8 mouse cellular contexts compared by ENCODE assay signal in the genomic region with DNA sequence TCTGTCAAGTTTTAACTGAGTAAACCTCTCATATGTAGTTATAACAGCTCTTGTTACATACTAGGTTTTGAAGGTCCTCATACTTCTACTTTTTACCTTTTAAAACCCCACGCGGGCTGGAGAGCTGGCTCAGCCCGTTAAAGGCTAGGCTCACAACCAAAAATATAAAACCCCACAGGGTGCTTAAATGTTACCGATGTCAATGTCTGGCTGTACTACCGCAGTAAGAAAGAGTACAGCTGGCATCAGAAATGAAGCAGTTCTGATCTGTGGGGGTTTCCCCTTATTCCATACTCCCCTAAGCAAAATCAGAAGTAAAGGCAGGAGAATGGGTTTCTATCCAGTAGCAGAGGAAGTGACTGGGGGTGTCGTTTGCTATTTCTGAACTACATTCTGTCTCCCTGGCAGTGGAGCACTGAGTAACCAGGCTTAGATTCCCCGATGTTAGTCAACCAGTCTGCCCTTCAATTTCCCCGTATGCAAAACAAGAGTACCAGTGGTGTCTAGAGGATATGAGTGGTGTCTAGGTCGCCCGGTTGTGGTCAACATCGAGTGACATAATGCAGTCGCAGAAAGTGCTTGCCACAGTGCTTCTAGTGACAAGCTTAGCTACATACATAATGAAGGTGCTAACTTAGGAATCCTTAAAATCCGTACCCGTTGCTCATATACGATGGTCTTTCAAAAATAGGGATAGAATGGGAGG. TPM values are rescaled to one million over a fixed set of nuclear protein-coding genes. Genes with fewer than 3 reads are reported as not detected.
DNase-seq lines count a peak whose midpoint lies in the region; ATAC-seq lines count a peak whose summit lies in the region.

No protein-coding gene starts in this region.

- peak overlapping the region; percentile 96 for H3K4me2 ChIP-seq in stomach, embryonic 15.5 days

- intact Hi-C loops in heart, postnatal 10 days (cut with DNase I) = loop anchor here (2.0 kb wide), 1 partner anchor 29 kb away; no protein-coding TSS in a partner anchor

- peak overlapping the region; percentile 98 for H3K4me3 ChIP-seq in megakaryocyte, embryonic 14.5 days (replicated peaks)
- peak overlapping the region; percentile 87 for H3K4me3 ChIP-seq in stomach, embryonic 15.5 days (replicated peaks)

- H3K9ac ChIP-seq in stomach, embryonic 15.5 days = peak overlapping the region; percentile 84; the same call in 1 of the 2 replicates

- peak; percentile 81 for ATAC-seq in common myeloid progenitor, adult 5-6 weeks (replicated peaks; ENCODE audit: low read depth, poor library complexity, severe bottlenecking)
- no peak for ATAC-seq in stomach, embryonic 15.5 days (ENCODE audit: insufficient read depth, low FRiP score, low read depth)

- 19% methylated on average over 15 of the region's 15 CpGs for WGBS in stomach, embryonic 15.5 days

- no peaks in the 10 kb centered on the region for H3K36me3 ChIP-seq in megakaryocyte, embryonic 14.5 days (replicated peaks; ENCODE audit: low read length)
- no peaks in the 10 kb centered on the region for H3K36me3 ChIP-seq in stomach, embryonic 15.5 days

- H3K27me3 ChIP-seq in megakaryocyte, embryonic 14.5 days (replicated peaks) = peaks cover 12% of the 10 kb centered on the region
- H3K27me3 ChIP-seq in stomach, embryonic 15.5 days (replicated peaks) = no peaks in the 10 kb centered on the region

- peaks cover 26% of the 10 kb centered on the region for H3K4me1 ChIP-seq in megakaryocyte, embryonic 14.5 days
- peaks cover 21% of the 10 kb centered on the region for H3K4me1 ChIP-seq in stomach, embryonic 15.5 days

- peak; percentile 26 to 48 for DNase-seq in right cerebral cortex, postnatal 10 days (ENCODE audit: low spot score in 2 of 2)
- no peak for DNase-seq in right cerebral cortex, postnatal 14 days
- peak; percentile 34 to 46 for DNase-seq in heart, postnatal 10 days
- DNase-seq in kidney, postnatal 4 days = peak; percentile 15 to 44
- no peak for DNase-seq in urinary bladder, adult 18-20 months (ENCODE audit: low spot score in 2 of 2)

- peaks cover 14% of the 10 kb centered on the region for H3K9me3 ChIP-seq in megakaryocyte, embryonic 14.5 days
- H3K9me3 ChIP-seq in stomach, embryonic 15.5 days = no peaks in the 10 kb centered on the region

- H3K27ac ChIP-seq in stomach, embryonic 15.5 days = no peak overlapping the region

RNA-seq across cellular contexts. Expression of a gene that starts 1.4 kb away (rescaled TPM):
- 11.6 and 11.8 TPM in 2 replicates for total RNA-seq in common myeloid progenitor, adult 5-6 weeks (2017)
- total RNA-seq in heart, postnatal 10 days (2021) = 10 to 100 TPM; 66.5 to 71.9 TPM
- polyA plus RNA-seq in megakaryocyte, embryonic 14.5 days (2012; ENCODE audit: insufficient read depth, low replicate concordance) = 0.40 and 1.0 TPM in 2 replicates
- 12.5 and 13.3 TPM in 2 replicates for polyA plus RNA-seq in stomach, embryonic 15.5 days (2015; fragmentation: Nextera tagmentation; extraction: Ambion mirVana)

RNA-seq across cellular contexts. Expression of a gene that starts 56.5 kb away (rescaled TPM):
- not detected in 2 replicates for total RNA-seq in common myeloid progenitor, adult 5-6 weeks (2017)
- under 1 TPM; 0.24 to 0.55 TPM for total RNA-seq in heart, postnatal 10 days (2021)
- polyA plus RNA-seq in megakaryocyte, embryonic 14.5 days (2012; ENCODE audit: insufficient read depth, low replicate concordance) = not detected in 2 replicates
- 0.27 and 1.4 TPM in 2 replicates for polyA plus RNA-seq in stomach, embryonic 15.5 days (2015; fragmentation: Nextera tagmentation; extraction: Ambion mirVana)

Comparison
In these comparisons a context has a peak if more than half of its experiments do, and no peak if none do; other contexts are left out.
1. DNase-seq: peak in right cerebral cortex, postnatal 10 days (2 of 2), heart, postnatal 10 days (2 of 2) and kidney, postnatal 4 days (2 of 2); none in right cerebral cortex, postnatal 14 days (single experiment) and urinary bladder, adult 18-20 months (0 of 2).